Comparison of ENCODE assay signal across 8 mouse cellular contexts in genomic region chr13:14065028-14065380, GRCm38 (mm10). TPM values are rescaled to one million over a fixed set of nuclear protein-coding genes. Genes with fewer than 3 reads are reported as not detected.
DNase-seq lines count a peak whose midpoint lies in the region; ATAC-seq and TF ChIP-seq lines count a peak whose summit lies in the region.

No protein-coding gene starts in this region.

- peak overlapping the region; percentile 97 for H3K27ac ChIP-seq in heart, embryonic 10.5 days
- H3K27ac ChIP-seq in CH12.LX (ENCODE audit: insufficient read depth, low read depth) = peak overlapping the region; percentile 28
- peak overlapping the region; percentile 96; the same call in 1 of the 2 replicates for H3K27ac ChIP-seq in forebrain, embryonic 14.5 days (ENCODE audit: low read depth, low read length)
- H3K27ac ChIP-seq in liver, embryonic 16.5 days (ENCODE audit: low read length) = peak overlapping the region; percentile 97

- DNase-seq in heart, embryonic 10.5 days (ENCODE audit: low spot score) = no peak
- no peak for DNase-seq in heart, adult 18-20 months
- DNase-seq in CH12.LX (ENCODE audit: extremely low read depth) = no peak
- DNase-seq in forebrain, embryonic 14.5 days (ENCODE audit: low spot score) = no peak
- no peak for DNase-seq in cerebellum, adult 9-11 months

- H3K27me3 ChIP-seq in heart, embryonic 10.5 days (ENCODE audit: insufficient read depth, poor library complexity, severe bottlenecking) = no peaks in the 10 kb centered on the region
- H3K27me3 ChIP-seq in CH12.LX (replicated peaks) = no peaks in the 10 kb centered on the region
- no peaks in the 10 kb centered on the region for H3K27me3 ChIP-seq in forebrain, embryonic 14.5 days (replicated peaks; ENCODE audit: control insufficient read depth, insufficient read depth, low read length)
- H3K27me3 ChIP-seq in liver, embryonic 16.5 days (ENCODE audit: control insufficient read depth, insufficient read depth, low read depth, low read length) = no peaks in the 10 kb centered on the region

- ATAC-seq in forebrain, embryonic 14.5 days = no peak
- no peak for ATAC-seq in liver, embryonic 16.5 days (ENCODE audit: low read depth)
- ATAC-seq in frontal cortex, adult (ENCODE audit: low TSS enrichment) = no peak
- ATAC-seq in erythroid progenitor cell, adult 5-6 weeks (replicated peaks; ENCODE audit: low FRiP score, poor library complexity, severe bottlenecking) = no peak

- no peak for TF ChIP-seq CTCF in CH12.LX (conservative IDR thresholded peaks at IDR 0.05 in 1 of 2, IDR thresholded peaks at IDR 0.05 in 1 of 2; ENCODE audit: low read depth in 2 of 2, low read length in 2 of 2)

- in situ Hi-C loops in CH12.LX (cut with MboI; ENCODE audit: low pct_ligation_motif_present, low pct_unique_long_range_greater_than_20kb, low sequenced_read_pairs) = no loop called here

- peak overlapping the region; percentile 99 for H3K4me3 ChIP-seq in heart, embryonic 10.5 days
- H3K4me3 ChIP-seq in CH12.LX (replicated peaks in 1 of 3; ENCODE audit: low read depth in 2 of 3, low read length in 2 of 3, poor library complexity in 1 of 3) = peak overlapping the region; percentile 69 to 94 (median 88)
- H3K4me3 ChIP-seq in forebrain, embryonic 14.5 days (ENCODE audit: low read depth, low read length) = peak overlapping the region; percentile 98
- peak overlapping the region; percentile 99 for H3K4me3 ChIP-seq in liver, embryonic 16.5 days (ENCODE audit: low read depth, low read length)

- H3K79me2 ChIP-seq in CH12.LX (replicated peaks; ENCODE audit: control insufficient read depth, extremely low read depth, insufficient read depth, poor library complexity, severe bottlenecking) = peaks cover 65% of the 10 kb centered on the region

- peaks cover 9% of the 10 kb centered on the region; the same call in 1 of the 2 replicates for H3K4me1 ChIP-seq in heart, embryonic 10.5 days
- H3K4me1 ChIP-seq in CH12.LX (ENCODE audit: control insufficient read depth in 1 of 2, insufficient read depth in 2 of 2) = peaks cover 10 to 56% of the 10 kb centered on the region in 2 experiments
- H3K4me1 ChIP-seq in forebrain, embryonic 14.5 days (ENCODE audit: control insufficient read depth, insufficient read depth, low read length) = peaks cover 10% of the 10 kb centered on the region
- peaks cover 14% of the 10 kb centered on the region for H3K4me1 ChIP-seq in liver, embryonic 16.5 days (ENCODE audit: control insufficient read depth, low read depth, low read length)

- H3K9me3 ChIP-seq in heart, embryonic 10.5 days = no peaks in the 10 kb centered on the region
- H3K9me3 ChIP-seq in CH12.LX (replicated peaks; ENCODE audit: low read length) = no peaks in the 10 kb centered on the region
- no peaks in the 10 kb centered on the region for H3K9me3 ChIP-seq in forebrain, embryonic 14.5 days (replicated peaks; ENCODE audit: control insufficient read depth, low read length)
- H3K9me3 ChIP-seq in liver, embryonic 16.5 days (replicated peaks; ENCODE audit: control insufficient read depth, low read length) = no peaks in the 10 kb centered on the region

- no peak for TF ChIP-seq RAD21 in CH12.LX (IDR thresholded peaks at IDR 0.05; ENCODE audit: low read depth, low read length)

- dilution Hi-C loops in CH12.LX (cut with MboI; ENCODE audit: extremely low pct_ligation_motif_present, extremely low pct_unique_long_range_greater_than_20kb, low sequenced_read_pairs) = no loop called here

- H3K36me3 ChIP-seq in heart, embryonic 10.5 days = no peaks in the 10 kb centered on the region
- H3K36me3 ChIP-seq in CH12.LX (replicated peaks in 1 of 2; ENCODE audit: control insufficient read depth in 1 of 2, insufficient read depth in 1 of 2, low read length in 1 of 2) = peaks cover 0 to 23% of the 10 kb centered on the region in 2 experiments
- peaks cover 4% of the 10 kb centered on the region for H3K36me3 ChIP-seq in forebrain, embryonic 14.5 days (ENCODE audit: control insufficient read depth, insufficient read depth, low read length)
- H3K36me3 ChIP-seq in liver, embryonic 16.5 days (ENCODE audit: control insufficient read depth, insufficient read depth) = no peaks in the 10 kb centered on the region; the same call in 1 of the 2 replicates

- H3K4me2 ChIP-seq in CH12.LX (ENCODE audit: insufficient read depth, low read depth, poor library complexity, severe bottlenecking) = peak overlapping the region; percentile 93
- peak overlapping the region; percentile 76 for H3K4me2 ChIP-seq in forebrain, embryonic 14.5 days (ENCODE audit: low read length)
- peak overlapping the region; percentile 74 for H3K4me2 ChIP-seq in liver, embryonic 16.5 days (ENCODE audit: low read depth, low read length)

- H3K9ac ChIP-seq in CH12.LX (ENCODE audit: insufficient read depth, low read depth) = peak overlapping the region; percentile 95
- H3K9ac ChIP-seq in forebrain, embryonic 14.5 days (ENCODE audit: low read length) = peak overlapping the region; percentile 98
- peak overlapping the region; percentile 100 for H3K9ac ChIP-seq in liver, embryonic 16.5 days (ENCODE audit: low read depth, low read length)

- no peak for TF ChIP-seq EP300 in CH12.LX (IDR thresholded peaks at IDR 0.05; ENCODE audit: low read length)

- WGBS in heart, embryonic 10.5 days = 28% methylated on average over 9 of the region's 9 CpGs
- WGBS in forebrain, embryonic 14.5 days = 13% methylated on average over 9 of the region's 9 CpGs
- WGBS in liver, embryonic 16.5 days (ENCODE audit: insufficient replicate concordance) = 20% methylated on average over 9 of the region's 9 CpGs

- no peak for TF ChIP-seq POLR2A in CH12.LX (IDR thresholded peaks at IDR 0.05; ENCODE audit: low read depth, low read length)

TF ChIP-seq in CH12.LX, 34 proteins besides CTCF, POLR2A, EP300 and RAD21:
- TF ChIP-seq NELFE (IDR thresholded peaks at IDR 0.05; ENCODE audit: low read depth, low read length) = no peak
- TF ChIP-seq ZNF384 (IDR thresholded peaks at IDR 0.05; ENCODE audit: low read depth, low read length) = no peak
- TF ChIP-seq NRF1 (IDR thresholded peaks at IDR 0.05; ENCODE audit: low read depth, low read length) = no peak
- no peak for TF ChIP-seq HCFC1 (IDR thresholded peaks at IDR 0.05; ENCODE audit: low read depth, low read length)
- TF ChIP-seq ETS1 (conservative IDR thresholded peaks at IDR 0.05; ENCODE audit: low read depth, low read length) = no peak
- no peak for TF ChIP-seq ELF1 (IDR thresholded peaks at IDR 0.05; ENCODE audit: low read depth, low read length)
- TF ChIP-seq IRF4 (IDR thresholded peaks at IDR 0.05; ENCODE audit: low read depth, low read length) = no peak
- no peak for TF ChIP-seq PAX5 (IDR thresholded peaks at IDR 0.05; ENCODE audit: low read length)
- TF ChIP-seq BHLHE40 (IDR thresholded peaks at IDR 0.05; ENCODE audit: low read depth, low read length) = no peak
- TF ChIP-seq CHD1 (IDR thresholded peaks at IDR 0.05; ENCODE audit: low read depth, low read length) = no peak
- TF ChIP-seq ZKSCAN1 (IDR thresholded peaks at IDR 0.05; ENCODE audit: borderline replicate concordance, low read depth, low read length) = no peak
- no peak for TF ChIP-seq MAZ (IDR thresholded peaks at IDR 0.05; ENCODE audit: low read depth, low read length)
- no peak for TF ChIP-seq ZC3H11A (IDR thresholded peaks at IDR 0.05; ENCODE audit: low read depth, low read length)
- 0 out of 2 replicates have a peak, but pooled peaks have one; percentile 9 for TF ChIP-seq TCF12 (IDR thresholded peaks at IDR 0.05; ENCODE audit: low read depth, low read length)
- no peak for TF ChIP-seq E2F4 (IDR thresholded peaks at IDR 0.05; ENCODE audit: insufficient replicate concordance, low read depth, low read length)
- TF ChIP-seq SIN3A (IDR thresholded peaks at IDR 0.05; ENCODE audit: low read length) = no peak; the same call in 1 of the 2 replicates
- 0 out of 2 replicates have a peak, but pooled peaks have one; percentile 25 for TF ChIP-seq MAX (IDR thresholded peaks at IDR 0.05; ENCODE audit: low read length)

RNA-seq across cellular contexts. Expression of gene Ggps1, which starts 1.7 kb away (rescaled TPM):
- 45.4 and 46.2 TPM in 2 replicates for polyA plus RNA-seq in heart, embryonic 10.5 days (2016; fragmentation: Nextera tagmentation; extraction: Ambion mirVana)
- total RNA-seq in heart, adult 18-20 months (2021) = 10 to 100 TPM; 21.5 to 26.9 TPM
- total RNA-seq in CH12.LX (2012; rRNA removed) (21.6 and 21.9 TPM in 2 replicates), CH12.LX (2014; rRNA removed) (48.7 and 53.8 TPM in 2 replicates)
- polyA plus RNA-seq in CH12.LX (2012; ENCODE audit: insufficient read length, low read depth) = 27.5 and 38.0 TPM in 2 replicates
- polyA plus RNA-seq in forebrain, embryonic 14.5 days (2014; fragmentation: Nextera tagmentation; extraction: Ambion mirVana) = 81.5 and 87.3 TPM in 2 replicates
- 11.9 and 12.2 TPM in 2 replicates for polyA plus RNA-seq in liver, embryonic 16.5 days (2015; fragmentation: Nextera tagmentation; extraction: Ambion mirVana)
- total RNA-seq in erythroid progenitor cell, adult 5-6 weeks (2015; ENCODE audit: low replicate concordance) = 17.7 and 23.5 TPM in 2 replicates
- total RNA-seq in erythroid progenitor cell, adult 5-6 weeks (2017; ENCODE audit: low replicate concordance) = 12.3 and 13.9 TPM in 2 replicates

RNA-seq across cellular contexts. Expression of gene Arid4b, which starts 2.0 kb away (rescaled TPM):
- 44.3 and 61.7 TPM in 2 replicates for polyA plus RNA-seq in heart, embryonic 10.5 days (2016; fragmentation: Nextera tagmentation; extraction: Ambion mirVana)
- total RNA-seq in heart, adult 18-20 months (2021) = 10 to 100 TPM; 18.4 to 21.7 TPM
- total RNA-seq in CH12.LX (2012; rRNA removed) (9.7 and 9.9 TPM in 2 replicates), CH12.LX (2014; rRNA removed) (9.2 and 12.1 TPM in 2 replicates)
- polyA plus RNA-seq in CH12.LX (2012; ENCODE audit: insufficient read length, low read depth) = 16.4 and 17.1 TPM in 2 replicates
- polyA plus RNA-seq in forebrain, embryonic 14.5 days (2014; fragmentation: Nextera tagmentation; extraction: Ambion mirVana) = 57.3 and 75.4 TPM in 2 replicates
- polyA plus RNA-seq in liver, embryonic 16.5 days (2015; fragmentation: Nextera tagmentation; extraction: Ambion mirVana) = 18.0 and 19.7 TPM in 2 replicates
- total RNA-seq in erythroid progenitor cell, adult 5-6 weeks (2015; ENCODE audit: low replicate concordance) = 37.5 and 46.1 TPM in 2 replicates
- total RNA-seq in erythroid progenitor cell, adult 5-6 weeks (2017; ENCODE audit: low replicate concordance) = 54.0 and 65.6 TPM in 2 replicates

RNA-seq across cellular contexts. Expression of gene Tbce, which starts 25.6 kb away (rescaled TPM):
- 39.3 and 46.0 TPM in 2 replicates for polyA plus RNA-seq in heart, embryonic 10.5 days (2016; fragmentation: Nextera tagmentation; extraction: Ambion mirVana)
- 10 to 100 TPM; 18.8 to 24.0 TPM for total RNA-seq in heart, adult 18-20 months (2021)
- total RNA-seq in CH12.LX (2012; rRNA removed) (26.5 and 27.2 TPM in 2 replicates), CH12.LX (2014; rRNA removed) (82.1 and 86.4 TPM in 2 replicates)
- polyA plus RNA-seq in CH12.LX (2012; ENCODE audit: insufficient read length, low read depth) = 49.7 and 54.4 TPM in 2 replicates
- polyA plus RNA-seq in forebrain, embryonic 14.5 days (2014; fragmentation: Nextera tagmentation; extraction: Ambion mirVana) = 97.3 and 107 TPM in 2 replicates
- polyA plus RNA-seq in liver, embryonic 16.5 days (2015; fragmentation: Nextera tagmentation; extraction: Ambion mirVana) = 25.6 and 26.8 TPM in 2 replicates
- total RNA-seq in erythroid progenitor cell, adult 5-6 weeks (2015; ENCODE audit: low replicate concordance) = 128 and 172 TPM in 2 replicates
- total RNA-seq in erythroid progenitor cell, adult 5-6 weeks (2017; ENCODE audit: low replicate concordance) = 108 and 143 TPM in 2 replicates

Comparison
In these comparisons a context has a peak if more than half of its experiments do, and no peak if none do; other contexts are left out.
1. H3K27ac ChIP-seq: peak in every context shown above with its lines; median percentile 97 in heart, embryonic 10.5 days; 97 in liver, embryonic 16.5 days; 96 in forebrain, embryonic 14.5 days; 28 in CH12.LX.